Mouse (Mus musculus) hindbrain, embryonic 16.5 days (tissue): ENCODE results near the gene Pdzrn4. TPM values are rescaled to one million over a fixed set of nuclear protein-coding genes. Genes with fewer than 3 reads are reported as not detected.

ENCODE experiments used
- ATAC-seq: fragments of 200-750 bp; cut with Nextera tagmentation; 2 replicates; pipeline ENCODE4 v1.8.0; 2017; ENCODE audit warnings: moderate TSS enrichment, moderate library complexity
- H3K27ac ChIP-seq: fragments of 300-500 bp; sonication (generic); 2 replicates; pipeline ENCODE4 v1.5.1; 2014; ENCODE audit warnings: low read depth, mild to moderate bottlenecking, control low read depth, low read length, moderate library complexity
- H3K27me3 ChIP-seq: fragments of 300-500 bp; sonication (generic); replicated peaks from 2 replicates; pipeline ENCODE4 v1.6.1; 2014; ENCODE audit warnings: low read length; ENCODE audit not compliant: control insufficient read depth, insufficient read depth
- H3K36me3 ChIP-seq: fragments of 300-500 bp; sonication (generic); 2 replicates; pipeline ENCODE4 v1.6.1; 2014; ENCODE audit warnings: mild to moderate bottlenecking, low read length, moderate library complexity, mixed read lengths; ENCODE audit not compliant: control insufficient read depth, insufficient read depth
- H3K4me1 ChIP-seq: fragments of 300-500 bp; sonication (generic); 2 replicates; pipeline ENCODE4 v1.6.1; 2014; ENCODE audit warnings: low read depth, low read length; ENCODE audit not compliant: control insufficient read depth, insufficient read depth
- H3K4me2 ChIP-seq: fragments of 300-500 bp; sonication (generic); 2 replicates; pipeline ENCODE4 v1.6.1; 2014; ENCODE audit warnings: mild to moderate bottlenecking, low read length, control low read depth, moderate library complexity
- H3K4me3 ChIP-seq: fragments of 300-500 bp; sonication (generic); 2 replicates; pipeline ENCODE4 v1.5.1; 2014; ENCODE audit warnings: mild to moderate bottlenecking, low read length, control low read depth, moderate library complexity
- H3K9ac ChIP-seq: fragments of 300-500 bp; sonication (generic); 2 replicates; pipeline ENCODE4 v1.6.1; 2014; ENCODE audit warnings: low read depth, mild to moderate bottlenecking, control low read depth, low read length, moderate library complexity
- H3K9me3 ChIP-seq: fragments of 300-500 bp; sonication (generic); 2 replicates; pipeline ENCODE4 v1.6.1; 2014; ENCODE audit warnings: mild to moderate bottlenecking, low read length, moderate library complexity; ENCODE audit not compliant: control insufficient read depth
- WGBS: fragments of 180-500 bp; shearing (Covaris S2); extraction: QIAGEN DNeasy Blood & Tissue Kit; methylation state at CpG from one replicate; pipeline ENCODE4 v1.1.7; 2014; 5-methylcytosine and 5-hydroxymethylcytosine counted together
- polyA plus RNA-seq: library from polyadenylated mRNA; unstranded; fragments of >200 nt; fragmentation: Nextera tagmentation; extraction: Ambion mirVana; gene quantifications from 2 replicates; pipeline ENCODE4 v1.2.1, GENCODE M21; 2015

The Pdzrn4 gene
- polyA plus RNA-seq, 1 experiment from 2014 or later, result 26.6 TPM

- no peaks in the 10 kb centered on the region for H3K36me3 ChIP-seq
- H3K27me3 ChIP-seq, result peaks cover 3% of the 10 kb centered on the region; the same call in 1 of the 2 replicates
- H3K27ac ChIP-seq, result no peak overlapping the region
- 43% methylated on average over 6 of the region's 6 CpGs for WGBS
- peaks cover 7% of the 10 kb centered on the region for H3K4me1 ChIP-seq
- no peak for ATAC-seq
- H3K4me3 ChIP-seq, result no peak overlapping the region
- H3K9me3 ChIP-seq, result no peaks in the 10 kb centered on the region
- no peak overlapping the region for H3K4me2 ChIP-seq
- no peak overlapping the region for H3K9ac ChIP-seq
These were observed 4.9 kb downstream of the Pdzrn4 start for GRCm38 (mm10) chr15:92401554-92401953.

- Histone ChIP-seq H3K4me2 (no peak overlapping the region), H3K27ac (no peak overlapping the region), H3K27me3 (no peaks in the 10 kb centered on the region), H3K9ac (no peak overlapping the region), H3K36me3 (no peaks in the 10 kb centered on the region), H3K9me3 (no peaks in the 10 kb centered on the region), H3K4me3 (no peak overlapping the region), H3K4me1 (no peaks in the 10 kb centered on the region)
- ATAC-seq, result no peak
- 6% methylated on average over 4 of the region's 4 CpGs for WGBS
These were observed 18.6 kb downstream of the Pdzrn4 start for GRCm38 (mm10) chr15:92415323-92415722.

GRCm38 (mm10) chr15:92416141-92416540 is 19.5 kb downstream of the Pdzrn4 start:
- H3K9ac ChIP-seq, result no peak overlapping the region
- H3K27ac ChIP-seq, result no peak overlapping the region
- H3K27me3 ChIP-seq, result no peaks in the 10 kb centered on the region
- H3K36me3 ChIP-seq, result no peaks in the 10 kb centered on the region
- no peaks in the 10 kb centered on the region for H3K9me3 ChIP-seq
- 81% methylated on average over 6 of the region's 6 CpGs for WGBS
- H3K4me3 ChIP-seq, result no peak overlapping the region
- H3K4me1 ChIP-seq, result no peaks in the 10 kb centered on the region
- H3K4me2 ChIP-seq, result no peak overlapping the region
- ATAC-seq, result no peak

GRCm38 (mm10) chr15:92416658-92417057 is 20.0 kb downstream of the Pdzrn4 start:
- H3K4me1 ChIP-seq, result no peaks in the 10 kb centered on the region
- no peak overlapping the region for H3K4me3 ChIP-seq
- no peak overlapping the region for H3K4me2 ChIP-seq
- H3K9ac ChIP-seq, result no peak overlapping the region
- no peaks in the 10 kb centered on the region for H3K27me3 ChIP-seq
- ATAC-seq, result no peak
- WGBS, result 40% methylated on average over 7 of the region's 7 CpGs
- no peaks in the 10 kb centered on the region for H3K36me3 ChIP-seq
- H3K9me3 ChIP-seq, result no peaks in the 10 kb centered on the region
- no peak overlapping the region for H3K27ac ChIP-seq

- Histone ChIP-seq H3K9me3 (no peaks in the 10 kb centered on the region), H3K27ac (no peak overlapping the region), H3K27me3 (no peaks in the 10 kb centered on the region), H3K9ac (no peak overlapping the region), H3K4me1 (no peaks in the 10 kb centered on the region), H3K4me3 (no peak overlapping the region), H3K36me3 (no peaks in the 10 kb centered on the region), H3K4me2 (no peak overlapping the region)
- no peak for ATAC-seq
- 45% methylated on average over 3 of the region's 3 CpGs for WGBS
These were observed 20.4 kb downstream of the Pdzrn4 start for GRCm38 (mm10) chr15:92417120-92417519.

- no peak for ATAC-seq
- WGBS, result 7% methylated on average over 6 of the region's 6 CpGs
These were observed 37.9 kb downstream of the Pdzrn4 start for GRCm38 (mm10) chr15:92434605-92435004.

GRCm38 (mm10) chr15:92435306-92435705 is 38.6 kb downstream of the Pdzrn4 start:
- Histone ChIP-seq H3K9ac (no peak overlapping the region), H3K4me1 (no peaks in the 10 kb centered on the region), H3K27ac (no peak overlapping the region), H3K27me3 (no peaks in the 10 kb centered on the region), H3K4me3 (no peak overlapping the region), H3K4me2 (no peak overlapping the region), H3K9me3 (no peaks in the 10 kb centered on the region), H3K36me3 (no peaks in the 10 kb centered on the region)
- no peak for ATAC-seq
- WGBS, result 30% methylated on average over 4 of the region's 4 CpGs

More at GRCm38 (mm10) chr15:92434605-92435004, 37.9 kb downstream of the Pdzrn4 start:
- no peak overlapping the region for H3K9ac ChIP-seq
- H3K4me1 ChIP-seq, result no peaks in the 10 kb centered on the region
- no peak overlapping the region for H3K4me2 ChIP-seq
- no peaks in the 10 kb centered on the region for H3K9me3 ChIP-seq
- no peak overlapping the region for H3K4me3 ChIP-seq
- H3K36me3 ChIP-seq, result no peaks in the 10 kb centered on the region
- H3K27me3 ChIP-seq, result no peaks in the 10 kb centered on the region
- no peak overlapping the region for H3K27ac ChIP-seq

- Histone ChIP-seq H3K36me3 (no peaks in the 10 kb centered on the region), H3K9ac (peak overlapping the region; percentile 9; the same call in 1 of the 2 replicates), H3K27ac (no peak overlapping the region), H3K4me3 (peak overlapping the region; percentile 26), H3K9me3 (no peaks in the 10 kb centered on the region), H3K27me3 (no peaks in the 10 kb centered on the region), H3K4me1 (no peaks in the 10 kb centered on the region), H3K4me2 (peak overlapping the region; percentile 53)
- ATAC-seq, result no peak
- WGBS, result 41% methylated on average over 19 of the region's 19 CpGs
These were observed 45.0 kb downstream of the Pdzrn4 start for GRCm38 (mm10) chr15:92441630-92442180.

GRCm38 (mm10) chr15:92447708-92448147 is 51.0 kb downstream of the Pdzrn4 start:
- no peak overlapping the region for H3K9ac ChIP-seq
- H3K4me3 ChIP-seq, result no peak overlapping the region
- H3K27me3 ChIP-seq, result no peaks in the 10 kb centered on the region
- H3K27ac ChIP-seq, result 0 out of 2 replicates have a peak overlapping the region, but pooled peaks have one; percentile 54
- H3K9me3 ChIP-seq, result no peaks in the 10 kb centered on the region
- no peaks in the 10 kb centered on the region for H3K36me3 ChIP-seq
- 37% methylated on average over 8 of the region's 8 CpGs for WGBS
- peaks cover 4% of the 10 kb centered on the region for H3K4me1 ChIP-seq
- H3K4me2 ChIP-seq, result no peak overlapping the region
- peak; percentile 50; the same call in 1 of the 2 replicates for ATAC-seq
